Mouse (Mus musculus) brown adipose tissue, adult 24 weeks (tissue): ENCODE data around the gene Vps11. TPM values are rescaled to one million over a fixed set of nuclear protein-coding genes. Genes with fewer than 3 reads are reported as not detected.

Source experiments
- polyA plus RNA-seq: library from polyadenylated mRNA; stranded (reverse); fragments of >200 nt; gene quantifications from 2 replicates; pipeline ENCODE4 v1.2.4, GENCODE M21; 2012; ENCODE audit not compliant: missing spikeins, insufficient read depth, insufficient read length

Gene Vps11
- polyA plus RNA-seq, 1 experiment: 25.3 TPM

Other genes starting within 250 kb of the Vps11 start
- gene Gm49380, start 248.2 kb downstream of the Vps11 start, polyA plus RNA-seq: not detected in 2 replicates
- 8.7 and 10.4 TPM in 2 replicates for gene Rnf26, start 248.2 kb downstream of the Vps11 start, polyA plus RNA-seq
- gene Mcam, start 227.2 kb downstream of the Vps11 start, polyA plus RNA-seq: 27.8 and 28.1 TPM in 2 replicates
- gene Cbl, start 127.6 kb downstream of the Vps11 start, polyA plus RNA-seq: 10.8 and 11.6 TPM in 2 replicates
- gene Ccdc153, start 121.0 kb downstream of the Vps11 start, polyA plus RNA-seq: not detected in 2 replicates
- not detected in 2 replicates for gene Pdzd3, start 110.2 kb downstream of the Vps11 start, polyA plus RNA-seq
- 8.7 and 8.8 TPM in 2 replicates for gene Nlrx1, start 93.1 kb downstream of the Vps11 start, polyA plus RNA-seq
- 0.36 TPM in 1 of 2 replicates, not detected in the other for gene Abcg4, start 73.1 kb downstream of the Vps11 start, polyA plus RNA-seq
- gene Hinfp, start 56.0 kb downstream of the Vps11 start, polyA plus RNA-seq: 4.7 and 5.1 TPM in 2 replicates
- gene C2cd2l, start 41.4 kb downstream of the Vps11 start, polyA plus RNA-seq: 9.7 and 11.8 TPM in 2 replicates
- gene Dpagt1, start 35.7 kb downstream of the Vps11 start, polyA plus RNA-seq: 14.6 and 17.9 TPM in 2 replicates
- gene H2afx, start 27.0 kb downstream of the Vps11 start, polyA plus RNA-seq: 2.9 and 4.8 TPM in 2 replicates
- gene Hmbs, start 17.4 kb downstream of the Vps11 start, polyA plus RNA-seq: 58.0 and 61.8 TPM in 2 replicates
- 30.8 and 42.2 TPM in 2 replicates for gene Hyou1, start 17.8 kb upstream of the Vps11 start, polyA plus RNA-seq
- gene Slc37a4, start 35.2 kb upstream of the Vps11 start, polyA plus RNA-seq: 19.2 and 21.2 TPM in 2 replicates
- gene Rps25, start 45.5 kb upstream of the Vps11 start, polyA plus RNA-seq: 1,821 and 1,946 TPM in 2 replicates
- 112 and 145 TPM in 2 replicates for gene Trappc4, start 45.9 kb upstream of the Vps11 start, polyA plus RNA-seq
- gene Ccdc84, start 56.9 kb upstream of the Vps11 start, polyA plus RNA-seq: 7.3 and 11.1 TPM in 2 replicates
- gene Foxr1, start 79.5 kb upstream of the Vps11 start, polyA plus RNA-seq: not detected in 2 replicates
- gene Upk2, start 93.3 kb upstream of the Vps11 start, polyA plus RNA-seq: not detected in 2 replicates
- 19.2 and 24.4 TPM in 2 replicates for gene Bcl9l, start 121.2 kb upstream of the Vps11 start, polyA plus RNA-seq
- gene Cxcr5, start 200.2 kb upstream of the Vps11 start, polyA plus RNA-seq: not detected in 2 replicates
- 56.9 and 60.7 TPM in 2 replicates for gene Ddx6, start 243.2 kb upstream of the Vps11 start, polyA plus RNA-seq